Mouse (Mus musculus): ENCODE data around the gene Ak6.

Ak6 gene

DNA sequence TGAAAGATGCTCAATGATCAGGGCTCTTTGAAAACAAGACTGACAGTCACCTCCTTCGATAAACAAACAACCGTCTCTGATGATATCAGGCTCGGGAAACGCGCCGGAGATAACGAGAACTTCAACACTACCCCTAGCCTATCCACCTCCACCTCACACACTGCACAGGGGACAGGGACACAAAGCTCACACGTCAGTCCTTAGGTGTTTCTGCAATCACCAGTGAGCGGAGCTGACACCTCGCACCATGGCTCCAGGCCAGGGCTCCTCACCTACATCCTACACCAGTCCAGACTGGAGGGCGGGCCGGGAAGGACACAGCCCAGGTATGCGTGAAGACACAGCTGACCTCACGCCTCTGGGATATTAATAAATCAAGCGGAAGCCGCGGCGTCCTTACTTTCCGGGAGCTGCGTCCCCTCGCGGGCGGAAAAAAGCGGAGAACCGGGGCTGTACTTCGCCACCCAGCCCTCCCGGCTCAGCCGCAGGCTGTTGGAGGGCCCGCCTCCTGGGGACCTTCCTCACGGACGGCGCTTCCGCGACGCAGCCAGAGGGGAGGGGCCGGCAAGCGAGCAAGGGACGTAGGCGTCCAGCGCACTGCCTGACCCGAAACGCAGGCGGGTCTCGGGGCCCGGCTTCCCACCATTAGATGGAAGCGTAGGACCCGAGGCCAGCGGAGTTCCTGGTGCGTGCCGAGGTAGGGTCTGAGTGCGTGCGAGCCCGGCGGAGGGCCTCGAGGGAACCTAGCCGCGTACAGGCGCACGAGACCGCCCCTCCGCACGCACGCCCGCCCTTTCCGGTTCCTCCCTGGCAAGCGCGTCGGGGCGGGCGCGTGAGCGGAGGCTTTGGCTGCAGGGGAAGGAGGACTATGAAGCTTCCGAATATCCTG, at the start of gene Ak6, which contains the start of gene Rad17:
Gene Ak6 (plus strand): TSS at position 430 of the 889 bp plus-strand sequence.
Gene Rad17 (minus strand): TSS at position 502 of the 889 bp plus-strand sequence.
- peak; percentile 93 to 95 for DNase-seq (ENCODE audit: low spot score in 2 of 2)

DNA sequence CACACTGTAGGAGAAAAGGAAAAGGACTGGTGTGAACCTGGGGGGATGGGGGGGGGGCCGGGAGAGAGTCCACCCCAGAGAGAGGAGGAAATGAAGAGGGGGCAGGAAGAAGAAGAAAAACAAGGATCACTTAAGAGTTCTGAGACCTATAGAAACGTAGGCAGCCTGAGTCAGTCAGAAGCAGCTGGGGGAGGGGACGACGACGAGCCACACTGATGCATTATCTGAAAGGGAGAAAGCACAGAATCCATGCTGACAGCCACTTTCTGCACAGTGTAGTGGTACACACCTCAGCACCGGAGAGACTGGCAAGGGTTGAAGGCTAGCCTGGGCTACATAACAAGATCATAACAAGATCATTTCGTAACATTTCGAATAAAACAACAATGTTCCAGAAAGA, 49.7 kb upstream of the Ak6 start:
- DNase-seq (ENCODE audit: low spot score in 2 of 2): no peak

DNA sequence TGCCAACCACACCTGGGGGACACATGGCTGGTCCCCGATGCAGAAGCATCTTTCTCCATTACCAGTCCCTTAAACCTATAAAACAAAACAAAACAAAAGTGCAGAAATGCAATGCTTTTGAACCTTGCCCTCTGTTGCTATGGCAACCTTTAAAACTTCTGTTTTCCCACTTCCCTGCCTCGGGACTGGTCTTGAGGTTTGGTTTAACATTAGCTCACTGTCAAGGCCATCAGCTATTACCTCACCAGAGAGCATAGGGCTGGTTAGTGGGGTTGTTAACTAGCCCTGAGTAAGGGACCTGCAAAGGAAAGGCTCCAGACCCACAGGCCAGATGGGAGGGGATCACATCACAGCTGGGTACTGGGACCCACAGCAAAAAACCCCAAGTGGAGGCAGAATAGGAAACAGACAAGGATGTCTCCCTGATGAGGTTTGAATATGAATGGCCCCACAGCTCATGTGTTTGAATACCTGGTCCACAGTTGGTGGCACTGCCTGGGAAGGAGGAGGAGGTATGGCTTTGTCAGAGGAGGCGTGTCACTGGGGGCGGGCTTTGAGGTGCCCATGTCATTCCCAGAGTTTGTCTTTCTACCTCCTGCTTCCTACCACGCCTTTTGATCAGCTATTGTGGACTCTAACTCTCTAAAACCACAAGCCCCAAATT, 48.4 kb upstream of the Ak6 start:
- DNase-seq (ENCODE audit: low spot score in 2 of 2): no peak

DNA sequence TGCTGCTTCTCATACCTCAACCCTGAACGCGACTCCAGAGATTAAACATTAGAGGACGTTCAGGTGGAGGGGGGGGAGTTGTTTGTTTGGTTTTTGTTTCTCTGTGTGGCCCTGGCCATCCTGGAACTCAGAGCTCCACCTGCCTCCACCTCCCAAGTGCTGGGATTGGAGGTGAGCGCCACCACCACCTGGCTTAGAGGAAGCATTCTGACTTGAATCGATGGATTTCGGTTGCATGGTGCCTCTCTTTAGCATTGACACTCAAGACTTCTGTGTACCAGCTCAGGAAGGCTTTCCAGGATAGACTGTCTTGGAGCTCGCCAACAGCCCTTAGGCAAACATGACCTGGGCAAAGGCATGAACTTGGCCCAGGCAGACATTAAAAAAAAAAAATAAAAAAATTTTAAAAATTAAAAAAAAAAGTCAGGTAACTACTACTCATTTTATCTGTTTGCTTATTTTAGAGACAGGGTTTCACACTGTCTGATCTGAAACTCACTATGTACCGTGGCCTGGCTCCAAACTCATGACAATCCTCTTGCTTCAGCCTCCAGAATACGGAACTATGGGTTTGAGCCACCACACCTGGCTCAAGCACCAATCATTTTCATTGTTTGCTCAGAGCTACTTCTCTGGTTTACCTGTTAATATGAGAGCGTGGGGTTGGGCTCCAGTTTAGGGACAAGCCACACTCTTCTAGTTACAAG, 47.6 kb upstream of the Ak6 start:
- DNase-seq (ENCODE audit: low spot score in 2 of 2): no peak

DNA sequence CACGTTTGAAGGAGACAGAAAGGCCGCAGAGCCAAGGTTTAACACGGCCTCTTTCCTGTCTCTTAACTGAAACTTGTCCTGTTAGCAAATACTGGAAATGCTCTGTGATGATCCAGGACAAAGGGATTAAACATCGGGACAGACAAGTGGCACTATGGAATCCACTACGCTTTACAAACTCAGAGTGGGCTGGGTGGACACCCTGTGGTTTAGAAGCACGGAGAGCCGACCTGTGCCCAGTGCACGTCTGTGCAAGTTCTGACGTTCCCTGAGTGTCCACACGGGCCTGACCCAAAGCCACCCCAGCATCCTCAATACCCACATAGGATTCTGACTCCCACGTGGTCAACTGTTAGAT, 47.1 kb upstream of the Ak6 start:
- no peak for DNase-seq (ENCODE audit: low spot score in 2 of 2)

DNA sequence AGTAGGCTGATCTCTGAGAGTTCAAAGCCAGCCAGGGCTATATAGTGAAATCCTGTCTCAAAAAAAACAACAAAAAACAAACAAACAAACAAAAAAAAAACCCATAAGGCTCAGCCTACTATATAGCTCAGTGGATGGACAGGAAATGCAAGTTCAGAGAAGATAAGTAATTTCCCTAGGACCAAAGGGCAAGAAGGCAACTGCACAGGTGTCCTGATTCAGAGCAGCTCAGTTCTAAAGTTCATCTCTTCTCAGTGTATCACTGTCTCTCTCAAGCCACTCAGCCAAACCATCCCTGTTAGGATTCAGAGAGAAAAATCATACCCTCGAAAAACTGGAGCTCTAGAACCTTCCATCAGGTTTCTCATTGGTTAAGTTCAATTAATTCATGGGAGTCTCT, 44.9 kb upstream of the Ak6 start:
- no peak for DNase-seq (ENCODE audit: low spot score in 2 of 2)

DNA sequence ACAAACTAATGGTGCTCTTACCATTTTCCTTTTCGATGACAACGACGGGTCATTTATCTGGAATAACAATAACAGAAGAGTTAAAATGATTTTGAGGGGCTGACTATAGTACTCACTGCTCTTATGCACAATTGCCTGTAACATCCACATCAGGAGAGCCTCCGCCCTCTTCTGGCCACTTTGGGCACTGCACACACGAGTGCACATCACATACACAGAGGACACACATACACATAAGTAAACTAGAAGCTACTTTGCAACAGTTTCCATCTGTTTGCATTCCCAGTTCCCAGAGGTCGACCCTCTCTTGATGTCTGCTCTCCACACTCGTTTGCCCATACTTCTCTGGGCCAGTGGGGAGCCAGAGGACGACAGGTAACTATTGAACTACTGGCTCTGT, 43.0 kb upstream of the Ak6 start:
- DNase-seq (ENCODE audit: low spot score in 2 of 2): no peak

DNA sequence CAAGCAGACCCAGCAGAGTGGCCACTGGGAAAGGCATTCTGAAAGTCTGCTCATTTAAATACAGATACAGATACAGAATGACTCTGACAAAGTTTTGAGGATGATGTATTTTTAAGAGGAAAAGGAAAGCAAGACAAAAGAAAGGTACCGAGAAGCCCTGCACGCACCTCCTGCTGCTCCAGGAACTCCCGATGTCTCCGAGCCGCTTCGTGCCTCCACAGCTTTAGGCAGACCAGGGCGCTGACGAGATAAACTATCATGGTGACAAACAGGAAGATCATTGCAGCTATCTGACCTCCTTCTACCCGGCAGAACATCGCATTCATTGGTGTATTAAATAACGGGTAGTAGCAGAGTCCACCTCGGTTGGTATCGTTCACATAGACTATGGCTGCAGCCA, 39.5 kb upstream of the Ak6 start:
- DNase-seq (ENCODE audit: low spot score in 2 of 2): no peak

DNA sequence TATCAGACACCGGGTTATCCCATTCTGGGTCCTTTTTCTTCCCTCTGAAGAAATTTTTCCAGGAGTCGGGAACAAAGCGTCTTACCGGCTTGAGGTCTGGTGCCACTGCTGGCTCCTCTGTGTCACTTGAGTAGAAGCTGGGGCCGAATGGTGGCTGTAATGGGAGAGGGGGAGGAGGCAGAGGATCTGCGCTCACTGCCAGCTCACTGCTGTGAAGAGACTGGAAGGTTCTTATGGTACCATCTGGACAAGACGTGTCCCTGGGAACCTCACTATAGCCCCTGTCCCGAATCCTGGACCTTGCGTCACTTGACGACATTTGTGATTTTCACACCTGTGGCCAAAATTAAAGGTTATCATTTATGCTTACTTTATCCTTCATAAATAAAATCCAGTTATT, 38.5 kb upstream of the Ak6 start:
- DNase-seq (ENCODE audit: low spot score in 2 of 2): no peak

DNA sequence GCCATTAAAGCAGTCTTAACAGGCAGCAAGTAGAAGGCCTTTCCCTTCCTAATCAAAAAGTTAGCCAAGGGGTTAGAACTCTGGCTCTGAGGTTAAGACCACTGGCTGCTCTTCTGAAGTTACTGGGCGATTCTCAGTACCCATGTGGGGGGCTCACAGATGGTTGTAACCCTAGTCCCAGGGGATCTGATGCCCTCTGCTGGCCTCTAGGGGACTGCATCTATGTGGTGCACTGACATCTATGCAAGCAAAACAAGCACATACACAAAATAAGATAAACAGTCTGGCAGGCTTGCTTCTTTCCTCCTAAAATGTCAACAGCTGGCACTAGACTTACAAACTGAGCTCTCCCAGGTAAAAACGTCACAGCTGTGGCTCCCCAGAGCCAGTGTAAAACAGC, 37.9 kb upstream of the Ak6 start:
- no peak for DNase-seq (ENCODE audit: low spot score in 2 of 2)

DNA sequence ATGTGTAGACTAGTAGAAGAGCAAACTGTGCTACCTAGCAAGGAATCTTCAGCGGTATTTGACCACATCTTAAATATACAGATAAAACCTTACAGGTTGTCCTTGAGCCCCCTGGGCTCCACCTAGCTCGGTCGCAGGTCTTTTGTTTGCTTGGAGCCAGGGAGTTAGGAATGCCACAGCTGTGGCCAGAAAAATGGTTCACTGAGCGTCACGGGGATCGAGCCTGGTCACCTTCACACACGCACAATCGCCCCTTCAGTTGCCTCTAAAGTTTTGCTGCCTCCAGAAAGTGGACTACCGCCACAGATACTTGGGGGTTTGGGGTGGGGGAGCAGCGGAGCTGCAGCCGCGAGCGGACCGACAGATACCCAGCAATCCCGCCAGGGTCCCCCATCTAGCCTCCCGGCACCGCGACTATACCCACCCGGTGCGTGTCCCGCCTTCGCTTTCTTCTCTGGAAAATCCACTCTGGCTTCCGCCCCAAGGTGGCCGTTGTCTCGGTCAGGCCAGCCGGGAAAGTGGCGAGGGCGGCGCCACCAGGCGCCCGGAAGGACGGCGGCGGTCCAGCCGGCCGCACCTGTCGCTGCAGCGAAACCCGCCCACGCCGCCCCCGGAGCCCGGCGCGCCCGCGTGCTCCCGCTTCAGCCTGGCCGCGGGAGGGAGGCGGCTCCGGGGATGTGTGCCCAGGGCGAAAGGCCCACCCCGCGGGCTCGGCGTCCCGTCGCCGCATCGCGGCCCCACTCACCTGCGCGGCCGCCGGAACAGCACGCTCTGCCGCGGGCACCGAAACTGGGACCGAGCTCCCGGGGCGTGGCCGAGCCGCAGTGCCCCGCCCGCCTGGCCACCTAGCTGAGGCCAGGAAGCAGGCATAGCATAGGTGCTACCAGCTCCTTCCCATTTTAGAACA, 34.3 kb upstream of the Ak6 start, which contains the start of gene Marveld2:
Gene Marveld2 (minus strand): TSS at position 791 of the 907 bp plus-strand sequence.
- peak in 1 of 2 experiments; percentile 7 for DNase-seq (ENCODE audit: low spot score in 2 of 2)

DNA sequence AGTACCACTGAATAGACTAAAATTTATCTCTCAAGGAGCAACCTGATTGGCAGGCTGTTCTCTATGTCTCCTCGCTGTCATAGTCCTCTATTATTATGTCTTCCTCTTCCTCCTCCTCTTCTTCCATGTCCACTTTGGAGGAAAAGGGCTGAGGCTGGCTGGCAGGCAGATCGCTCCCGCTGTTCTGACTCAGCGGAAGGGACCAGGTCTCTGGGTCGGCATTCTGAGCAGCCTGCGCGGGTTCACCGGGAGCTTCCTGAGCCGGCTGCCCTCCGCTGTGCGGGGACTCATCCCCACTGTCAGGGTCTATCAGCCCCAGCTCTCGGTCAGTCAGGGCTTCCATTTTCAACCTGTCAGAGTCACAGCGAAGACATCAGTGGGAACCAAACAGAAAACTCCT, 33.2 kb upstream of the Ak6 start:
- DNase-seq (ENCODE audit: low spot score in 2 of 2): no peak

DNA sequence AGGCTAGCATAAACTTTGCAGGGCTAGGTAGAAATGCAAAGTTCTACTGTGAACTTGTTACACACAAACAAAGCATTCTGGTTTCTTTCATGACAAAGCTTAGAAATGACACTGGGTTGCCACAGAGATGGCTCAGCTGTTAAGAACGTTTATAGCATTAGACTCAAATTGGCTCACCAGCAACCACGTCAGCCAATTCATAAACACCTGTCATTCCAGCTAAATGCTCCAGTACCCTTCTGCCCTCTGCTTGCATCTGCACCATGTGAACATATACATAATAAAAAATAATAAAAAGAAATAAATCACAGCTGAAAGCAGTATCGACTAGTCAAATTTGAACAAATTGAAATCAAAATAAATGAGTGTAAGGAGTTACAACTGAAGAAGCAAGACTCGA, 28.5 kb upstream of the Ak6 start:
- no peak for DNase-seq (ENCODE audit: low spot score in 2 of 2)

DNA sequence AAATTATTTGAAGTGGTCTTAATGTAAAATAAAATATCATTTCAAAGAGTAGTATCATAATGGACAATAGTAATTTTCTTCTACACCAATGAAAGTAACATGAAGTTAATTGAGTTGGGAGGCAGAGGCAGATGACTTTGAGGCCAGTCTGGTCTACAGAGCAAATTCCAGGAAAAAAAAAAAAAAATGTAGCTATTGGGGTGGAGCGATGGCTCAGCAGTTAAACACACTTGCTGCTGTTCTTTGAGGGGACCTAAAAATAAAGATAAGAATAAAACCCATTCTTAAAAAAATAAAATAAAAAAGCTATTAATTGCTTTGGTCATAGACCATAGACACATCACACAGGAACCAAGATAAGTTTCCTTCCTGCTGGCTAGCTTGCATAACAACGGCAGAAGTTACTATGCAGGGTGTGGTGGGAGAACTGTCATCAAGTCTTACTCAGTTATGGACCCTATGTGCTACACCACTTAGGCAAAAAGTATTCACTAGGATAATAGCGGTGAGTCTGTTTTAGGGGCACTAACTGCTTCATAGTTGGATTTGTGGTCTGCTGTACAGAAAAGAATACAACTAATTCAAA, 16.6 kb upstream of the Ak6 start:
- DNase-seq (ENCODE audit: low spot score in 2 of 2): no peak

DNA sequence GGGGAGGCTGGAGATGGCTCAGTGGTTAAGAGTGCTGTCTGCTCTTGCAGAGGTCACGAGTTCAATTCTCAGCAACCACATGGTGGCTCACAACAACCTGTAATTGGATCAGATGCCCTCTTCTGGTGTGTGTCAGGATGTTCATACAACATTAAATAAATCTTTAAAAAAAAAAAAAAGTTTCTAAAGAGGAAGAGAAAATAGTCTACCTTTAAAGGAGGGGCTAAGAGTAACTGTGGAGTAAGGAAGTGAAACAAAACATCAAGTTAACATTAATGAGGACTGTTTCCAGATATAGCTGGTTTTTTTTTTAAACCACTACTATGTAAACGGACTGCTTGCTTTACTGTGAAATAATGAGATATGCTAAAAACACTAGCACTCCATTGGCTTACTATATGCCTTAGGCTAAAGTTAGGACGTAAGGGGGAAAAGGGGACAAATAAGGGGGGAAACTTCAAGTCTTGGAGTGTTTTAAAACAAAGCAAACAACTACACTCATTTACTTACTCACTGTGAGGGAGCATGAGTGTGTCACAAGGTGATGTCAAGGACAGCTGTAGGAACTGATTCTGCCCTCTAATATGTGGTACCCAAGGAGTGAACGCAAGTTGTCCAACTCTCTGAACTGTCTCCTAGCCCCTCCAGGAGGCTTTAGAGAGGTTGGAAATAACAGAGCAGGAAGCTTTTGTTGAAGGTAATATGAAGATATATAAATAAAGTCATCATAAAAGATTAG, 8.1 kb upstream of the Ak6 start:
- no peak for DNase-seq (ENCODE audit: low spot score in 2 of 2)

DNA sequence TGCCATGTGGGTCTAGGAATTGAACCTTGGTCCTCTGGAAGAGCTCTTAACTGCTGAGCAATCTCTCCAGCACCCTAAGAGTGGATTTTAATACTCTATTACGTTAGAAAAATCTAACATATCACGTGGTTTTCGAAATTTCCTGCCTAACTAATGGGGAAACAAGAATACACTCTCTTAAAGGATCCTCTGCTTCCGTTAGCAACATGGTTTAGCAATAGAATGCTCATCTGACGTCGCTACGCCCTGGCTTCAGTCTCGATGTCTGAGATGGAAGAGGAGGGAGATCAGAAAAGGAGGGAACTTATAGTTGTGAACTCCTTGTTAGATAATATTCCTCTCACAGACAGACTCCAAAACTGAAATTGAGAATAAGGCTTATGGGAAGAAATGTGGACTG, 2.6 kb upstream of the Ak6 start:
- no peak for DNase-seq (ENCODE audit: low spot score in 2 of 2)

DNA sequence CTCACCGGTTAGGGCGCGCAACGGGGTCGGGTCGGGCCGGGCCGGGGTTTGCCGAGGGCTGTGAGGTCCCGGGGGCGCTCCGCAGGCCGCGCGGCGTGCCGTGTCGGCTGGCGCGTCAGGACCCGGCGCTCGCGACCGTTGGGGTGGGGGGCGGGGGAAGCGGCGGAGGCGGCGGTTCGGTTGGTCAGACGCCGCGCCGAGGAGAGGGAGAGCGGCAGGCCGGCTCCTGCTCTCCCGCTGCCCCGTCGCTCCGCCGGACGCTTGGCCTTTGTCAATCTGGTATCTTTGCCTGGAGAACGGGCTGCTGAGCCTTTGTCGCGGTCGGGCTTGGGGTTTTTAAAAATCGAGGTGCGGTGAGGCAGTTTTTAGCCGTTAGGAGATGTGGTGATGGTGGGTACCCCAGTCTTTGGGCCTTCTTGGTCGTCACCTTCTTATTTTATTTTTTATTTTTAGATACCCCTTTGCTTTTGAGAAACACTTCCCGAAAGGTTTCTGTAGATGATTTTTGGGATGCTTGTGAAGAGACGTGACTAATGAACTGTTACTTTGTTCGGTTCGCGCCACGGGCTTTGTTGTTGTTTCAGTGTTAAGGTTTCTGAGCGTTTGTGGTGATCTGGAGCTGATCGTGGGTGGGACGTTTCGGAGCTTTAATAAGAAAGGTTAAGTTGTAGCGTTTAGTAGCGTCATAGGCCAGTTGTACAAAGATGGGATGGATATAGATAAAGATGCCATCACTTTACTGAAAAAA, 834 bp downstream of the Ak6 start, which contains the start of gene Taf9:
Gene Taf9 (plus strand): TSS at position 141 of the 748 bp plus-strand sequence.
- no peak for DNase-seq (ENCODE audit: low spot score in 2 of 2)

DNA sequence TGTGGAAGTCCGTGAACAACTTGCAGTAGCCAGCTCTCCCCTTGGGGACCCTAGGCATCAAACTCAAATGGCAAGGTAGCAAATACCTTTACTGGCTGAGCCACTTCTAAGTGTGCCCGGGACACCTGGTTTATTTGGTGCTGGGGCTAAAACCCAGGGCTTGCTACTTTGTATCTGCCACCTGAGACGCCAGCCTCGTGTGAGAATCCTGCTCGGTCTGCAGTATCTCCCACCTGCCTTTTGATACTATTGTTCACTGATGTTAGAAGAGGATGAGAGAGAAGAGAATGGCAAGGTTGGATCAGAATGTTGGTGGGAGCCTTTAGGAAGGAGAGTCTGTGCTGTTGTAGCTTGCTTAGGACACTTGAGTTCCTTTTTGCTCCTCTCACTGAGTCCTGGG, 7.3 kb downstream of the Ak6 start:
- DNase-seq (ENCODE audit: low spot score in 2 of 2): no peak

DNA sequence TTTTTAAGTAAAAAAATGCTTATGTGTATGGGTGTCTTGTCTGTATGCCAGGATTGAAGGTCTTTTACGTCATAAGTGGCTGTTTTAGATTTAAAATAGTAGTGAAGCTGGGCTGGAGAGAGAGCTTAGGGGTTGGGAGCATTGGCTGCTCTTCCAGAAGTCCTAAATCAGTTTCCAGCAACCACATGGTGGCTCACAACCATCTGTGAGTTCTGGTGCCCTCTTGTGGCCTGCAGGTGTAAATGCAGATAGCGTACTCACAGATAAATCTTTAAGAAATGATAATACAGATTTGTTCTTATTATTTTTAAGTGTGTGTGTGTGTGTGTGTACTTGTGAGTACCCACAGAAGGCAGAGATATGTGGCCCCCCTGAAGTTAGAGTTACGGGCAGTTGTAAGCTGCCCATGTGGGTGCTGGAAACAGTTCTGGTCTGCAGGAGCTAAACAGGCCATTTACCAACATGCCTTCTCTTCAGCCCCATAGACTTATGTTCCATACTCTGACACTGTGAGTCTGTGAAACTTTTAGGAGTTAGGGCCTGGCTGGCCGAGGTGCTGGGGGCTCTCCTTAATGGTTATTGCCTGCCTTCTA, 9.2 kb downstream of the Ak6 start:
- DNase-seq (ENCODE audit: low spot score in 2 of 2): no peak
